Comparison of ENCODE assay signal across 9 mouse cellular contexts in genomic region chr6:108963295-108963694, GRCm38 (mm10).
DNase-seq lines count a peak whose midpoint lies in the region; ATAC-seq and TF ChIP-seq lines count a peak whose summit lies in the region.
"Had no signal": no experiment of that assay in that cellular context is flagged by ENCODE, and none has a peak within 500 bp of the region (broad histone marks: within the 10 kb centered on the region; RNA-seq: fewer than 3 reads in every experiment).

No protein-coding gene starts in this region.

- no peaks in the 10 kb centered on the region for H3K9me3 ChIP-seq in intestine, postnatal 0 days (ENCODE audit: control insufficient read depth)
- H3K9me3 ChIP-seq in intestine, embryonic 16.5 days (ENCODE audit: control insufficient read depth, low read length) = no peaks in the 10 kb centered on the region
- H3K9me3 ChIP-seq in forebrain, embryonic 10.5 days = no peaks in the 10 kb centered on the region
- no peaks in the 10 kb centered on the region for H3K9me3 ChIP-seq in hindbrain, embryonic 12.5 days (replicated peaks)
- no peaks in the 10 kb centered on the region for H3K9me3 ChIP-seq in midbrain, embryonic 16.5 days (replicated peaks; ENCODE audit: control insufficient read depth, low read length, poor library complexity, severe bottlenecking)
- H3K9me3 ChIP-seq: liver, embryonic 13.5 days had no signal

- no peak overlapping the region for H3K4me2 ChIP-seq in intestine, postnatal 0 days (replicated peaks; ENCODE audit: low read depth)
- no peak overlapping the region for H3K4me2 ChIP-seq in intestine, embryonic 16.5 days (ENCODE audit: low read depth, low read length)
- no peak overlapping the region for H3K4me2 ChIP-seq in hindbrain, embryonic 12.5 days (replicated peaks)
- no peak overlapping the region for H3K4me2 ChIP-seq in midbrain, embryonic 16.5 days (ENCODE audit: low read length)
- H3K4me2 ChIP-seq: liver, embryonic 13.5 days had no signal

- no peak overlapping the region for H3K9ac ChIP-seq in intestine, postnatal 0 days (ENCODE audit: low read depth, low read length)
- no peak overlapping the region for H3K9ac ChIP-seq in intestine, embryonic 16.5 days (ENCODE audit: low read depth, low read length)
- H3K9ac ChIP-seq in hindbrain, embryonic 12.5 days = no peak overlapping the region
- H3K9ac ChIP-seq in midbrain, embryonic 16.5 days (ENCODE audit: low read depth, low read length) = no peak overlapping the region
- H3K9ac ChIP-seq: liver, embryonic 13.5 days had no signal

- H3K27ac ChIP-seq in intestine, postnatal 0 days (ENCODE audit: low read depth, low read length) = no peak overlapping the region
- no peak overlapping the region for H3K27ac ChIP-seq in intestine, embryonic 16.5 days (ENCODE audit: low read length)
- H3K27ac ChIP-seq in forebrain, embryonic 10.5 days = no peak overlapping the region
- no peak overlapping the region for H3K27ac ChIP-seq in hindbrain, embryonic 12.5 days
- no peak overlapping the region for H3K27ac ChIP-seq in midbrain, embryonic 16.5 days (ENCODE audit: low read length)
- H3K27ac ChIP-seq: liver, embryonic 13.5 days had no signal

- ATAC-seq in intestine, postnatal 0 days = no peak
- no peak for ATAC-seq in intestine, embryonic 16.5 days
- ATAC-seq in hindbrain, embryonic 12.5 days (ENCODE audit: low FRiP score) = peak; percentile 43; the same call in 1 of the 2 replicates
- peak; percentile 54; the same call in 1 of the 2 replicates for ATAC-seq in midbrain, embryonic 16.5 days

- peak; percentile 76 for TF ChIP-seq CTCF in intestine, postnatal 0 days (IDR thresholded peaks at IDR 0.05; ENCODE audit: low read depth)

- no peaks in the 10 kb centered on the region for H3K4me1 ChIP-seq in intestine, postnatal 0 days (replicated peaks; ENCODE audit: control insufficient read depth, insufficient read depth, low read length)
- no peaks in the 10 kb centered on the region for H3K4me1 ChIP-seq in intestine, embryonic 16.5 days (ENCODE audit: control insufficient read depth, insufficient read depth, low read length)
- H3K4me1 ChIP-seq in forebrain, embryonic 10.5 days = peaks cover 9% of the 10 kb centered on the region
- H3K4me1 ChIP-seq in hindbrain, embryonic 12.5 days = no peaks in the 10 kb centered on the region
- H3K4me1 ChIP-seq in midbrain, embryonic 16.5 days (ENCODE audit: control insufficient read depth, insufficient read depth, low read length) = no peaks in the 10 kb centered on the region; the same call in 1 of the 2 replicates
- H3K4me1 ChIP-seq: liver, embryonic 13.5 days had no signal

- no peak overlapping the region for H3K4me3 ChIP-seq in intestine, postnatal 0 days (ENCODE audit: low read depth, low read length)
- H3K4me3 ChIP-seq in intestine, embryonic 16.5 days (ENCODE audit: low read length) = no peak overlapping the region
- no peak overlapping the region for H3K4me3 ChIP-seq in forebrain, embryonic 10.5 days
- H3K4me3 ChIP-seq in hindbrain, embryonic 12.5 days = no peak overlapping the region
- no peak overlapping the region for H3K4me3 ChIP-seq in midbrain, embryonic 16.5 days (ENCODE audit: low read depth, low read length)
- H3K4me3 ChIP-seq: liver, embryonic 13.5 days had no signal

- DNase-seq in adrenal gland, postnatal 36 days = peak; percentile 30 to 46
- peak; percentile 39 for DNase-seq in forebrain, embryonic 10.5 days (ENCODE audit: extremely low spot score, low spot score)
- DNase-seq in layer of hippocampus, postnatal 25 days (ENCODE audit: extremely low spot score in 1 of 2, low spot score in 1 of 2) = peak; percentile 46 to 84
- DNase-seq in yolk sac, embryonic 10.5 days (ENCODE audit: low spot score) = peak; percentile 9
- DNase-seq: liver, embryonic 13.5 days had no signal

- WGBS in intestine, postnatal 0 days = 14% methylated on average over 2 of the region's 2 CpGs
- 2% methylated on average over 2 of the region's 2 CpGs for WGBS in intestine, embryonic 16.5 days
- 16% methylated on average over 2 of the region's 2 CpGs for WGBS in forebrain, embryonic 10.5 days
- WGBS in hindbrain, embryonic 12.5 days = 18% methylated on average over 2 of the region's 2 CpGs
- WGBS in midbrain, embryonic 16.5 days = 12% methylated on average over 2 of the region's 2 CpGs

- no peaks in the 10 kb centered on the region for H3K36me3 ChIP-seq in intestine, postnatal 0 days (ENCODE audit: control insufficient read depth, insufficient read depth)
- no peaks in the 10 kb centered on the region for H3K36me3 ChIP-seq in intestine, embryonic 16.5 days (ENCODE audit: control insufficient read depth, insufficient read depth, low read length)
- H3K36me3 ChIP-seq in forebrain, embryonic 10.5 days (replicated peaks) = no peaks in the 10 kb centered on the region
- H3K36me3 ChIP-seq in hindbrain, embryonic 12.5 days = no peaks in the 10 kb centered on the region
- no peaks in the 10 kb centered on the region for H3K36me3 ChIP-seq in midbrain, embryonic 16.5 days (ENCODE audit: control insufficient read depth, insufficient read depth, low read length)
- H3K36me3 ChIP-seq: liver, embryonic 13.5 days had no signal

- H3K27me3 ChIP-seq in intestine, postnatal 0 days (replicated peaks; ENCODE audit: control insufficient read depth, insufficient read depth, low read length) = no peaks in the 10 kb centered on the region
- H3K27me3 ChIP-seq in intestine, embryonic 16.5 days (replicated peaks; ENCODE audit: control insufficient read depth, insufficient read depth, low read length) = no peaks in the 10 kb centered on the region
- no peaks in the 10 kb centered on the region for H3K27me3 ChIP-seq in forebrain, embryonic 10.5 days (ENCODE audit: poor library complexity, severe bottlenecking)
- no peaks in the 10 kb centered on the region for H3K27me3 ChIP-seq in hindbrain, embryonic 12.5 days
- H3K27me3 ChIP-seq in midbrain, embryonic 16.5 days (ENCODE audit: control insufficient read depth, insufficient read depth, low read depth, low read length) = no peaks in the 10 kb centered on the region
- H3K27me3 ChIP-seq: liver, embryonic 13.5 days had no signal

Comparison
In these comparisons a context has a peak if more than half of its experiments do, and no peak if none do; other contexts are left out.
1. ATAC-seq: peak in hindbrain, embryonic 12.5 days (single experiment) and midbrain, embryonic 16.5 days (single experiment); none in intestine, postnatal 0 days (single experiment) and intestine, embryonic 16.5 days (single experiment).
2. DNase-seq: peak in every context shown above with its lines; median percentile 65 in layer of hippocampus, postnatal 25 days; 39 in forebrain, embryonic 10.5 days; 38 in adrenal gland, postnatal 36 days; 9 in yolk sac, embryonic 10.5 days.